Mouse (Mus musculus): ENCODE measurements around the gene Cenpx. TPM values are rescaled to one million over a fixed set of nuclear protein-coding genes. Genes with fewer than 3 reads are reported as not detected.
A peak's percentile ranks its signal among the peaks of the same experiment; 100 is the strongest.
"Not testable (repeated sequence)": the region's sequence is repeated elsewhere in the genome, so short reads cannot be mapped to it uniquely, and the experiment has no call there.

The Cenpx gene
- polyA plus RNA-seq, 3 experiments from 2014 or later: 154 to 181 (median 169) TPM

DNA sequence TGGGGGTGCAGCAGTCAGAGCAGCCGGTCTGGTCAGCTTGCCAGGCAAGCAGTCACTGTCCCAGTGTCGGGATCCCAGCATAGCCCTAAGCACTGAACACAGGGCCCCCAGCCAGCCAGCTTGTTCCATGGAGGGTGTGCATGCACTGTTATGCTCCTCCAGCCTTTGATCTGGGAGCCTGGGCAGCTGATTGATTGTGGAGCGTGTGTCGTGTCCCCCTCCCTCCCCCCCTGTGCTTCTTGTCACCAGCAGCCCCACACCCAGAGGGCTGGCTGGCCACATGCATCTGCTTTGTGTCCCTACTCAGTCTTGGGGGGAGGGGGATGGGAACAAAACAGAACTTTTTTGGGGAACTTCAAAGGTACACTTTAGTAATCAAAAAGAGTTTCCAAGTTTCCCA is 18.4 kb downstream of the Cenpx start:
- no peak for ATAC-seq

DNA sequence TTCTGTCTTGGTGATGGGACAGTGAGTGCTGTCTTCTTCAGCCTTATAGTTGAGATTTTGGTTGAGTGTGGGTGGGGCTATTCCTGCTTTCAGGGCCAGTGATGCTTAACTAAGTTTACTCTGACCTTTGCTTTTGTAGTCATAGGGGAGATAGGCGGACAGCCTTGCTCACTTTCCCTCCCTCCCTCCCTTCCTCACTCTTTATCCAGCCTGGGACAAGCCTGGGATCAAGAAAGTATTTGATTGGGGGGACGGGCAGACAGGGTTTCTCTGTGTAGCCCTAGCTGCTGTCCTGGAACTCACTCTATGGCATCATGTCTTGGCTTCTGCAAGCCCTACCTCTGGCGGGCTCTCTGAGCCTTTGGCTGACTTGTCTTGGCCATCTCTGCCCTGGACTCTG is 20.1 kb downstream of the Cenpx start:
- no peak for ATAC-seq

DNA sequence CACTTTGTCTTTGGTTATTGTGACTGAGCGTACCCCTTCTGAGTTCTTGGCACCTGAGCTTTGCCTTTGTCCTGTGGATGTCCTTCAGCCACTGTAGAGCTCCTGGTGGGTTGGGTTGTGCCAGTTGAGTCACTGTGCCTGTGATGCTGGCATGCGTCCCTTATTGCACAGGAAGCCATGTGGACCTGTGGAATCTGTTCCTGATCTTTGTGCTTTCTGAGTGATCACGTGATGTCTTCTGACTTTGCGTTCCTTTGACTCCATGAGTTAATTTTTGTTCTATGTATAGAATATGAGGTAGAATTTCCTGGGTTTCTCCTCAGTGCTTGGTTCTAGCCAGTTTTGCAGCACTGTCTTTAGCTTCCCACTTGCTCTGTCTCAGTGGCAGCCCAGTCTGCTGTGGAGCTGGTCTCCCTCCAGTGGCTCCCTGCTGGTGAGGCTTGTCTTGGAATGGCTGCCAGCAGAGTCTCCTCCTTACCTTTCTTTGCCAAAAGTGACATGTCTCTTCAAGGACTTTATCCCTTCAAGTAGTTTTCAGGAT is 21.0 kb downstream of the Cenpx start:
- ATAC-seq: no peak

DNA sequence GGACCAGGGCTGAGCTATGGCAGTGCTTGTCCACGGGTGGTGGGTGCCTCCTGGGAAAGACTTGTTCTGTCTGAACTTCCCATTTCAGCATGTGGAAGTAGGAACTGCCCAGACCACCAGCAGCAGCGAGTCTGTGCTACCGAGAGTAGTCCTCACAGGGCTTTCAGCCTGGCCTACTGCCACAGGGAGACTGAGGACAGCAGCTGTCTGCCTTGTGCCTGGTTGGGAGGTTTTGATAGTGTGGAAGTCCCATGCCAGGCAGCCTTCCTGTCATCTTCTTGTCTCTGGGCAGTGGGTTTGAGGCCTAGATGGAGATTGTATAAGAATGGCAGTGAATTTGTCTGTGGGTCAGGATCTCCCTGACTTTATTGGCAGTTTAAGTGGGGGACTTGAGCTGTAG is 24.2 kb downstream of the Cenpx start:
- no peak for ATAC-seq

DNA sequence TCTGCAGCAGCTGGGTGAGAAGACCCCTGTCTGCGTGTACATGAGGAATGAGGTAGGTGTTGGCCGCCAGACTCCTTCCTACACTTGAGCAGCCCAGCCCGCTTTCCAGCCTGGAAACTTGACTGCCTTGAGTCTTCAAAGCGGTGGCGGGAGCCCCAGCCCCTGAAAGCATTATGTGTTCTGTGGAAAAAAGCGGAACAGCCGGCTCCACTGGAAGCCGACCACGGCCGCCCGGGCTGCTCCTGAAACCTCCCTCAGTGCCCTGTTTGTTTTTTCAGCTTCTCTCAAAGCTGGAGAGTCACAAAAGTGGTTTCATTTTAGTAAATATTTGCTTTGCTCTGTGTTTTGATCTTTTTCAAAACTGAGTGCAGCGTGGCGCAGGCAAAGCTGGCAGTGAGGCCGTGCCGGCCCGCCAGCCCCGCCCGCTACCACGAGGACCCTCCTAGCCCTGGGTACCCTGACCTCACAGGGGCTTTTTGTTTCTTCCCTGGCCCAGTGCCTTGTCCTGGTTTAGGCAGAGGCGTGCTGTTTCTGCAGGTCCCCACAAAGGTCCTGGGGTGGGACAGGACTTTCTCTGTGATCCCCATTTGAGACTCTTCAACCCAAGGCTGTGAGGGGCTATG is 26.8 kb downstream of the Cenpx start:
- ATAC-seq: no peak

DNA sequence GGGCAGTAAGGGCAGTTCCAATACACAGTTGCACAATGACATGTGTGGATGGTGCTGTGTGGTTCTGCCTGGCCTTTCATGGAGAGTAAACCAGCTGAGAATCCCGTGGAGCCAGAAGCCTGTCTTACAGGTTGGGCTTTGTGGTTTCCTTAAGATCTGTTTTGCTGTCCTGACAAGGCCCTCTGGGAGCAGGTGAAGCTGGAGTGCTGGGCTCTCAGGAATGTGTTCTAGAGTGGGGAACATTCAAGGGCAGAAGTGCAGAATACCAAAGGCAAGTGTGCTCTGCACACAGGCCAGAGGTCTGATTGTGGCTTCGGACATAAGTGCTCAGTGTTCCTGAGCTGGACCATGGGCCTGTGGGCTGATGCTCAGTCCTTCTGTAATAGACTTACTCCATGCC is 28.9 kb downstream of the Cenpx start:
- ATAC-seq: no peak

DNA sequence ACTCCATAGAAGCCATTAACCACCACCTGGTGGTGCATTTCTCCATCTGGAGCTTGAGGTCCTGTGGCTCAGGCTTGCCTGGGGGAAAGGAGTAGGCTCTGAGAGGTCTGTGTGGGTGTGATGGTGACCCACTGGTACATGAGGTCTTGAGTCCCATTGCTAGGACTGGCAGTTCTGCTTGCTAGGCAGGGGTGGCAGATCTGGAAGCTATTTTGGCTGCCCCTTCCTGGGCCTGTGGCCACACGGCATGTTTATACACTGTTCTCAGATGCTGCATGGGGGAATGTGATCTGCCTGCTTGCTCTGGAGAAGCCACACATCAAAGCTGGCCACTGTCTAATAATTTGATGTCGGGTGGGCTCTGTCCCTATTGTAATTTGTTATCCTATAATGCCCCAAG is 29.5 kb downstream of the Cenpx start:
- no peak for ATAC-seq

DNA sequence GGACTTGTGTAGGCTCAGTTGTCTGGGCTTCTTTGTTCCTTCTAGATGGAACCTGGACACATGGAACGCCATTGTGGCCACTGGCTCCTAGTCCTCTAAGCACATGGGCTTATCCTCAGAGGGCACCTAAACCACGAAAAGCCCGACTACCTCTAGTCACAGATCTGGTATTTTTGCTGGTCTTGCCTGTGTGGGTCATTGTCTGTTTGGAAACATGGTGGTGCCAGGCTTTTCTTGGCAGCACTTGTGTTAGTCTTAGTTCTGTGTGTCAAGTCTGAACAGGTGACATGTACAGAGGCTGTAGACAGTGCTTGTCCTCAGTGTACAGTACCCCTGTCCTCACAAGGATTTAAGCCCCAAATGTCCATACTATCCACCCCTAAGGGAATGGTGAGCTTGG is 30.0 kb downstream of the Cenpx start:
- no peak for ATAC-seq

DNA sequence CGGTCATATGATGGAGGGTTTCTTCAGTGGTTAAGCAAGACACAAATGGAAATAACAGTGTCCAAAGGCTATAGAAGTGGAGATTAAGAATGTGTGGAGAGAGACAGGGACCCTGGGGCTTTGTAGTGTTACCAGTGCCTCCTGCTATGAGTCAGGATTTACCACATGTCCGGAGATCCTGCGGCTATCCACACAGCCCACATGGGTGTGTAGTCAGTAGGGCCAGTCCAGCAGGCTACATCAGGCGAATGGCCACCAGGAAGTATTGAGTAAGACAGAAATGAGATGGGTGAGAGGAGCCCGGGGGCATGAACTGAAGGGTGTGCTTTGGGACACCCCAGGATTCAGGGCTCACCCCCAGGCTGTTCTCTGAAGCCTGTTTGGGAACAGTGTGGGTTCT is 30.9 kb downstream of the Cenpx start:
- no peak for ATAC-seq

DNA sequence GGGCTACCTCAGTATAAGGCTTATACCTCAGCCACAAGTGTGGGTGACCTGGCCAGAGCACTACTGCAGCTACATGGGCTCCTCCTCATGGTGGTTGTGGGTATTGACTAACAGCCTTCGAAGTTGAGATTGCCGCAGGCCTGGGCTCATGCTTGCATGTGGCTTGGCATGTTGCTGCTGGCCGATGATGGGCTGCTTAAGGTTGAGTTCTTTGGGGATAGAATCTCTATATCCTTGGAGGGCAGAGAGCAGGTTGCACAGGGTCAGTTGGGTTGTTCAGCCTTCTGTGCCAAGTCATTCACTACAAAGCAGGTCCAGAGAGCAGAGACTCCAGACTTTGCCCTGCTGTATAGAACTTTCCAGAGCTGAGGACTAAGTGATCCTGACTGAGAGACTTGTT is 33.6 kb downstream of the Cenpx start:
- ATAC-seq: no peak

DNA sequence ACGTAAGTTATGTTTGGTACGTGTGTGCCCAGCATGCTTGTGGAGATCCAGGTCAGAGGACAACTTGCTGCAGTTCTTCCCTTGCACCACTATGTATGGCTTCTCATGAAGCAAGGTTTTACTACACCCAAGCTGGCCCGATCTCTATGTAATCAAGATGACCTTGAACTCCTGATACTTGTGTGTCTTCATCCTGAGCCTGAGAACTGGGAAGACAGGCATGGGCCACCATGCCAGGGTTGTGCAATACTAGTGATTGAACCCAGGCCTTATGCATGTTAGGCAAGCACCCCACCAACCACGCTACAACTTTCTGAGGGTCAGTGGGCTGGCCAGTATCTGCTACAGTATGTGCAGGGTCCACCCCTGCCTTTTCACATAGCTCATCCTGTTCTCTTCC is 36.6 kb downstream of the Cenpx start:
- ATAC-seq: no peak

DNA sequence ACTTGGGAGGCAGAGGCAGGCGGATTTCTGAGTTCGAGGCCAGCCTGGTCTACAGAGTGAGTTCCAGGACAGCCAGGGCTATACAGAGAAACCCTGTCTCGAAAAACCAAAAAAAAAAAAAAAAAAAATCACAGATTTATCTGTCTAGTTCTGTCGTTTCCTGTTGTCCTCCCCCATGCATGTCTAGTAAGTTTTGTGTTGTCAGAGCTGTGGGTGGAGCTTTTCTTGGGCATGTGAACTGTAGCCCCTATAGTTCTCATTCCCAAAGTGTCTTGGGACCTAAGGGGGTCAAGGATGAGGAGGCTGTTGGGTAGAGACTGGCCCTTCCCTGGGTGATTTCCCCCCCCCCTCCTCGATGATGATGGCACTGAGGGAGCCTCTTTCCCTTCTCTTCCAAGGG is 37.7 kb downstream of the Cenpx start:
- ATAC-seq: not testable (repeated sequence)

DNA sequence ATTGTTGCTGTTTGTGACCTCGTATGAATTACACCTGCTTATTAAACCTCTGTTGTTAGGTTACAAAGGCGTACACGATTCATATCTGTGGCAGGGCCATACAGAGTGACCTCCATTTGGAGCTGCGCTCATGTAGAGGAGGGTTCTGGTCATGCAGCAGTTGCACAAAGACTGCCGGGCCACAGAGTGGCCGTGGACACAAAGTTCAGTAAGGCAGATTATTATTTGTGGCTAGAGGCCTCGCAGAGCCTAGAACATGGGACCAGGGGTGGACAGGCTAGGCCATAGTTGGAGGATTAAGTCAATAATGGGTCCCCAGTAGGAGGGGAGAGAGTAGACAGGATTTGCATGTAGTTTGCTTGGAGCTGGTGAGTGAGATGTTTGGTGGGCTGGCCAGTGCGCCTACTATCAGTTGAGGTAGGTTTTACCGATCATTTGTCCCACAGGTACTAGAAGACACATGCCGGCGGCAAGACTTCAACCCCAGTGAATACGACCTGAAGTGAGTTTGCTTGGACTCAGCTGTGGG is 39.9 kb downstream of the Cenpx start:
- ATAC-seq: no peak

DNA sequence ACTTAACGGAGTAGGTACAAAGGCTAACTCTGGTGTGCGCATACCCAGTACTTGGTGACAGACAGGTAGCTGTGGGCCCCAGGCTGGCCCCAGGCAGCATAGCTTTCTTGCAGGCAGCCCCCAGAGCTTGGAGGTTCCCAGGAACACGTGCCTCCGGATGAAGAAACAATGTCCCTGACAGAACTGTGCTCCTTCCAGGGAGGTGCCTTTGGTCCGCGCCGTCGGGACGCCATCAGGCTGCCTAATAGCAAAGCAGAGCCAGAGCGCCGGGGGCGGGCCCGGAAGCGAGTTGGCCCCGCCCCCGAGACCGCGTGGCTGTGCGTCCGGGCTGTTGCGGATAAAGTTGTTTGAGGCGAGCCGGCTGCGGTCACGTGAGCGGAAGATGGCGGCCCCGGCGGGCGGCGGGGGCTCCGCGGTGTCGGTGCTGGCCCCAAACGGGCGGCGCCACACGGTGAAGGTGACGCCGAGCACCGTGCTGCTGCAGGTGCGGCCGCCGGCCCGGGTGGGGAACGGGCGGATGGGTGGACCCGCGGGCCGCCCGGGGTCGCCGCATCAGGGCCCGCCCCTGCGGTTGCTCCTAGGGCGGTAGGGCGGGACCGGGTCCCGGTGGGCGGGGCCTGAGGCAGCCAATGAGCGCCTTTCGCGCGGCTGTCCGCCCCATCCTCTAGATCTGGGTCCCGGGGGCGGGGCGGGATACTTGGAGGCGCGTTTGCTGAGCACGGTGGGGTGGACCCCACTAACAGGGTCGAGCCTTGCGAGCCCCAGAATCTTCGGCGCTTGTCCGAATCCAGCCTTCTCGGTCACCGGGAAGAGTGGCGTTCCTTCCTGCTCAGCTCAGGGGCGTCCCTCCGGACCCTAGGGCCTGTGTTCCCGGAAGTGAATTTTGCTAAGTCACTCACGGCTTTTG is 40.6 kb downstream of the Cenpx start, which contains the start of gene Aspscr1:
Gene Aspscr1, plus strand, starts transcription at position 287 of the 907 bp plus-strand sequence.
- peak; percentile 87 for ATAC-seq

DNA sequence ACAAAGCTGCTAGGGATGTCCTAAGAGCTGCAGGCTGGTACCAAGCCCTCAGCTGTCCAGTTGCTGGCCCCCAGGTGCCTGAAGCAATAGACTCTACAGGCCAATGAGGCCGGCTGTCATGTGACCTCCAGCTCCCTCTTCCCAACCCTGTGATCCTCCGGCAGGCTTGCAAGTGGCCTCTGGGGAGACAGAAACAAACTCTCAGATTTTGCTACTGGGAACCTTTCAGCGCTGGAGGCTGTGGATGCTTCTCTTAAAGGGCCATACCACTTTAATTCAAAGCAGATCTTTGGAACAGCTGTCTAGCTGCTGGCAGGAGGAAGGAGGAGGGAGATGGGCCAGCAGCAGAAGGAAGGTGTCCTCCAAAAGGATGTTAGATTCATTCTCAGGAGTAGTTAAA is 46.9 kb downstream of the Cenpx start:
- ATAC-seq: no peak

DNA sequence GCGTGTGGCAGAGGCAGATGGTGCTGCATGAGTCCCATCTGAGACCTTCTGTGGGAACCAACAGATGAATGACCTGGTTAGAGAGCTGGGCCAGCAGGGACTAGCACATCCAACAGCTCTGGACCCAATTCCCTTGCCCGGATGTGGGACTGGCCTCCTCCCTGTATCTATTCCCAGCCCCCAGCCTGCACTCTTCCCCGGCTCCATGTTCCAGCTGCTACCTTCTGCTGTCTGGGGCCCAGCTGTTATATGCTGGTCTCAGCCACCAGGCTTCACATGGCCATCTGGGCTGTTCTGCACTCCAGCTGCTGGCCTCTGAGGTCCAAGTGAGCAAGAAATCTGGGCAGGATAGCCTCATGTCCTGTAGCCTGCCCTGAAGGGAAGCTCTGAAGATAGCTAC is 48.1 kb downstream of the Cenpx start:
- no peak for ATAC-seq

DNA sequence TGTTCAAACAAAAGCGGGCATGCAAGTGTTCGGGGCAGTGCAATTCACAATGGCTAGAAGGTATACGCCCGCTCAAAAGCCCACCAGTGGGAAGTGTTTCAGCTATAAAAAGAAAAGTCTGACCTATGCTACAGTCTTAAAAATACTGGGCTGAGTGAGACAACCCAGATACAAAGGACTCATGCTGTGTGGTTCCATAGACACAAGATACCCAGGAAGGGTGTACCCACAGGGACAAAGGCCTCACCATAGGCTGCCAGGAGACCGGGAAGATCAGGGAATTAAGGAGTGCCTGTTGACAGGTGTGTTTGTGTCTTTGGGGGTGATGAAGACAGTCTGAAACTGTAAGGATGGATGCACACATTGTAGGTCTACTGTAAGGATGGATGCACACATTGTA is 49.8 kb downstream of the Cenpx start:
- ATAC-seq: no peak

DNA sequence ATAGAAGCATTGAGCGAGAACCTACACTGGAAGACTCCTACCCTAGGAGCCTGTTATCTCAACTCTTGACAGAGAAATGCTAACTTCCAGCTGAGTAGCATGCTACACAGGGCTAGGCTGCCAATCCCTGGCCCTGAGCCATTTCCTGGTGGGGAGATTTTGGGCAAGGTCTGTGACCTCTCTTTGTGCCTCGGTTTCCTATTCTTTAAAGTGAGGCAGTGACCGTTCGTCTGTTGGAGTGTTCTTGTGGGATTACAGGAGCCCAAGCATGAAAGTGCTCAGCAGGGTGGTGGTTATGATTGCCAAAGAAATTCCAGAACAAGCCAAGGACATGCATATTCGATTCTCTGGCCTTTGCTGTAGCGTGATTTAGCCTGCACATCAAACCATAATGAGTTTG is 50.8 kb downstream of the Cenpx start:
- no peak for ATAC-seq

DNA sequence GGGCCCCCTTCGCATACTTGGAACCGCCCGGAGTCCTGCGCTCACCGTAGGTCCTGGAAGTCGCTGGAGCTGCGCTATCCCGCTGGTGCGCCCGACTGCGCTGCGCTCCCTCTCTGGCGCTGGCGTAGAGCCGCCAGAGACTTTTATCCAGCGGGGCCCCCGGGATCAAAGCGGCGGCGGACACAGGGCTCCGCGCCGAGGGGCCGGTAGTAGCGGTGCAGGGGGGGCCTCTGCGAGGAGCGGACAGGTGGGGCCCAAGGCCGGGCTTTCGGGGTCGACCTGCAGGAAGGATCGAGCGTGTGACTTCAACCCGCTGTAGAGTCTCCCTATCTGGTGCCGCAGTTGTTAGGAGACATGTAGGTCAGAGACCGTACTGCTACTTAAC is 52.5 kb downstream of the Cenpx start, which contains the start of gene Notum:
Gene Notum, minus strand, starts transcription at position 100 of the 385 bp plus-strand sequence.
- ATAC-seq: no peak
